Mouse (Mus musculus) heart, embryonic 16.5 days (tissue): Measurements from ENCODE around the gene Kansl1l. TPM values are rescaled to one million over a fixed set of nuclear protein-coding genes. Genes with fewer than 3 reads are reported as not detected.
"Not testable (repeated sequence)": the region's sequence is repeated elsewhere in the genome, so short reads cannot be mapped to it uniquely, and the experiment has no call there.

Experiments used
- ATAC-seq: fragments of 200-750 bp; cut with Nextera tagmentation; replicated peaks from 2 replicates; pipeline ENCODE4 v1.8.0; 2017; ENCODE audit warnings: moderate number of reproducible peaks; ENCODE audit not compliant: insufficient read depth, low FRiP score; ENCODE audit errors: extremely low read depth
- H3K27ac ChIP-seq: fragments of 300-500 bp; sonication (generic); 2 replicates; pipeline ENCODE4 v1.5.1; 2014; ENCODE audit warnings: mild to moderate bottlenecking, low read length, control low read depth, moderate library complexity
- H3K27me3 ChIP-seq: fragments of 300-500 bp; sonication (generic); 2 replicates; pipeline ENCODE4 v1.6.1; 2014; ENCODE audit warnings: low read length, mixed read lengths; ENCODE audit not compliant: control insufficient read depth, insufficient read depth
- H3K36me3 ChIP-seq: fragments of 300-500 bp; sonication (generic); 2 replicates; pipeline ENCODE4 v1.6.1; 2014; ENCODE audit not compliant: control insufficient read depth, insufficient read depth
- H3K4me1 ChIP-seq: fragments of 300-500 bp; sonication (generic); 2 replicates; pipeline ENCODE4 v1.6.1; 2014; ENCODE audit warnings: low read length, mixed read lengths; ENCODE audit not compliant: control insufficient read depth, insufficient read depth
- H3K4me2 ChIP-seq: fragments of 300-500 bp; sonication (generic); 2 replicates; pipeline ENCODE4 v1.6.1; 2014; ENCODE audit warnings: low read depth, mild to moderate bottlenecking, control low read depth, low read length
- H3K4me3 ChIP-seq: fragments of 300-500 bp; sonication (generic); 2 replicates; pipeline ENCODE4 v1.5.1; 2014; ENCODE audit warnings: mild to moderate bottlenecking, control low read depth, low read length
- H3K9ac ChIP-seq: fragments of 300-500 bp; sonication (generic); 2 replicates; pipeline ENCODE4 v1.6.1; 2014; ENCODE audit warnings: low read length, control low read depth
- H3K9me3 ChIP-seq: fragments of 300-500 bp; sonication (generic); replicated peaks from 2 replicates; pipeline ENCODE4 v1.6.1; 2016; ENCODE audit warnings: low read length; ENCODE audit not compliant: control insufficient read depth
- WGBS: fragments of 180-500 bp; shearing (Covaris S2); extraction: QIAGEN DNeasy Blood & Tissue Kit; methylation state at CpG from one replicate; pipeline ENCODE4 v1.1.7; 2014; 5-methylcytosine and 5-hydroxymethylcytosine counted together
- polyA plus RNA-seq: library from polyadenylated mRNA; unstranded; fragments of >200 nt; fragmentation: Nextera tagmentation; extraction: Ambion mirVana; gene quantifications from 2 replicates; pipeline ENCODE4 v1.2.1, GENCODE M21; 2015

The Kansl1l gene
- polyA plus RNA-seq, 1 experiment from 2014 or later, result 13.1 TPM

DNA sequence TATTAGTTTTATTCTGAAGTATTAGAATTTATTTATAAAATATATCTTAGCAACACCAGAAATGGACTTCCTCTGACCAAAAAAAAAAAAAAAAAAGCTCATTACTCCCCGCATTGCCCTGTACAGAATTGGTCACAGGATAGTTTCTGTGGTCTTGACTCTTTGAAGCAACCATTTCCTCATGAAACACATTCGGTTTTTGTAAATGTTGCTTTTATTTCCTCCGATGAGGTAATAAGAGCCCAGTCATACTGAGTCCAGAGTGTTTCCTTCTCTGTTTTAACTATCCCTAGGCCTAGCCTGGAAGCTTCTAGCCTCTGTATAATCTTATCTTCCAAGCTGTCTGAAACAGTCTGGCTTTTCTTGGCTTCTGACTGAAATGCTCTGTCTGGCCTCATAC, 104.5 kb downstream of the Kansl1l start:
- H3K27me3 ChIP-seq, result no peaks in the 10 kb centered on the region
- WGBS, result 86% methylated on average over 3 of the region's 3 CpGs
- no peak overlapping the region for H3K4me2 ChIP-seq
- no peak overlapping the region for H3K27ac ChIP-seq
- peaks cover 19% of the 10 kb centered on the region for H3K36me3 ChIP-seq
- no peak overlapping the region for H3K4me3 ChIP-seq
- no peak for ATAC-seq
- peaks cover 4% of the 10 kb centered on the region for H3K9me3 ChIP-seq
- no peak overlapping the region for H3K9ac ChIP-seq
- H3K4me1 ChIP-seq, result no peaks in the 10 kb centered on the region

GRCm38 (mm10) chr1:66704523-66704922, 112.8 kb downstream of the Kansl1l start:
- ATAC-seq, result no peak
- Histone ChIP-seq H3K27ac (no peak overlapping the region), H3K4me3 (no peak overlapping the region), H3K9ac (no peak overlapping the region), H3K36me3 (peaks cover 12% of the 10 kb centered on the region), H3K27me3 (no peaks in the 10 kb centered on the region), H3K4me1 (peaks cover 13% of the 10 kb centered on the region), H3K9me3 (no peaks in the 10 kb centered on the region), H3K4me2 (no peak overlapping the region)
- WGBS, result 43% methylated on average over 6 of the region's 6 CpGs

- H3K27ac ChIP-seq, result no peak overlapping the region
- H3K4me2 ChIP-seq, result no peak overlapping the region
- no peak for ATAC-seq
- no peaks in the 10 kb centered on the region for H3K9me3 ChIP-seq
- H3K36me3 ChIP-seq, result peaks cover 9% of the 10 kb centered on the region
- no peaks in the 10 kb centered on the region for H3K27me3 ChIP-seq
- WGBS, result 73% methylated on average over 4 of the region's 4 CpGs
- H3K4me1 ChIP-seq, result peaks cover 13% of the 10 kb centered on the region
- H3K4me3 ChIP-seq, result no peak overlapping the region
- no peak overlapping the region; the same call in 1 of the 2 replicates for H3K9ac ChIP-seq
These were observed 114.6 kb downstream of the Kansl1l start for GRCm38 (mm10) chr1:66702623-66703345.

- 30% methylated on average over 2 of the region's 2 CpGs for WGBS
- peak overlapping the region; percentile 89 for H3K9ac ChIP-seq
- H3K9me3 ChIP-seq, result no peaks in the 10 kb centered on the region
- no peak overlapping the region; the same call in 1 of the 2 replicates for H3K27ac ChIP-seq
- H3K4me3 ChIP-seq, result peak overlapping the region; percentile 90
- peak overlapping the region; percentile 69 for H3K4me2 ChIP-seq
- H3K36me3 ChIP-seq, result peaks cover 3% of the 10 kb centered on the region
- peaks cover 13% of the 10 kb centered on the region for H3K4me1 ChIP-seq
- ATAC-seq, result no peak
- no peaks in the 10 kb centered on the region for H3K27me3 ChIP-seq
These were observed 115.8 kb downstream of the Kansl1l start for GRCm38 (mm10) chr1:66701576-66701940.

GRCm38 (mm10) chr1:66700693-66701575, 116.4 kb downstream of the Kansl1l start, which contains the start of gene Rpe:
TSS of gene Rpe (plus strand) at chr1:66700831.
- Histone ChIP-seq H3K27me3 (no peaks in the 10 kb centered on the region), H3K27ac (peak within 1 kb of the TSS; percentile 74), H3K4me3 (peak within 1 kb of the TSS; percentile 90), H3K36me3 (no peaks in the 10 kb centered on the region), H3K9me3 (no peaks in the 10 kb centered on the region), H3K4me2 (peak within 1 kb of the TSS; percentile 69), H3K4me1 (peaks cover 13% of the 10 kb centered on the region), H3K9ac (peak within 1 kb of the TSS; percentile 89)
- WGBS, result under 1% methylated on average over 73 of the region's 73 CpGs
- ATAC-seq, result peak; percentile 100

- Histone ChIP-seq H3K9ac (no peak overlapping the region; the same call in 1 of the 2 replicates), H3K36me3 (no peaks in the 10 kb centered on the region), H3K4me3 (peak overlapping the region; percentile 90), H3K4me2 (peak overlapping the region; percentile 69), H3K4me1 (peaks cover 13% of the 10 kb centered on the region), H3K27me3 (no peaks in the 10 kb centered on the region), H3K9me3 (no peaks in the 10 kb centered on the region), H3K27ac (no peak overlapping the region)
- ATAC-seq, result no peak
- 54% methylated on average over 5 of the region's 5 CpGs for WGBS
These were observed 117.1 kb downstream of the Kansl1l start for GRCm38 (mm10) chr1:66700149-66700692.

DNA sequence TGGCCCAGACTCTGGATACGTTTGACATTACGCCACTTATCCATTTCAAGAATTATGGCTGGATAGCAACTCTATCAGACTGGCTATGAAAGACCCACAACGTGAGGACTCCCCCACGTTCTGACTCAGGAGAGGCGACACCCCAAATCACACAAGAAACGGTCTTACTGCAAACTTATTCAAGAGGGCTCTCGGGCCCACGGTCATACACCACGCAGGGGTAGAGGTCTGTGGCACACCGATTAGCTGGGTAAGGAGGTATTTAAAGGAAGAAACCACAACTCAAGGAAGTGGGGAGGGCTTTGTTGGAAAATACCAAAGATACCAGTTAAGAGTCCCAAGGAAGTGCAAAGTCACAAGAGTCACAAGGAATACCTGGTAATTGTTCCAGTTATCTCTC, 117.7 kb downstream of the Kansl1l start:
- ATAC-seq, H3K27ac ChIP-seq, H3K9me3 ChIP-seq, H3K4me3 ChIP-seq, H3K9ac ChIP-seq, H3K36me3 ChIP-seq, H3K4me2 ChIP-seq, H3K27me3 ChIP-seq: not testable (repeated sequence)
- H3K4me1 ChIP-seq, result peaks cover 13% of the 10 kb centered on the region
- 88% methylated on average over 10 of the region's 10 CpGs for WGBS

GRCm38 (mm10) chr1:66695296-66695695, 122.1 kb downstream of the Kansl1l start:
- Histone ChIP-seq H3K4me2 (peak overlapping the region; percentile 40), H3K9ac (no peak overlapping the region), H3K27ac (no peak overlapping the region), H3K36me3 (no peaks in the 10 kb centered on the region), H3K9me3 (no peaks in the 10 kb centered on the region), H3K27me3 (no peaks in the 10 kb centered on the region), H3K4me1 (no peaks in the 10 kb centered on the region), H3K4me3 (0 out of 2 replicates have a peak overlapping the region, but pooled peaks have one; percentile 10)
- 34% methylated on average over 7 of the region's 7 CpGs for WGBS
- no peak for ATAC-seq
